Mouse (Mus musculus) layer of hippocampus, postnatal 25 days (tissue): ENCODE data around the gene Inafm1. TPM values are rescaled to one million over a fixed set of nuclear protein-coding genes. Genes with fewer than 3 reads are reported as not detected.
"Not testable (repeated sequence)": the region's sequence is repeated elsewhere in the genome, so short reads cannot be mapped to it uniquely, and the experiment has no call there.

Experiments used
- DNase-seq, 2 experiments: peaks; one replicate each; pipeline ENCODE4 v3.0.0; 2022; ENCODE audit warnings: mixed read lengths in 2 of 2, low spot score in 1 of 2; ENCODE audit errors: extremely low spot score in 1 of 2
- total RNA-seq, 2 experiments: library from RNA; stranded (reverse); gene quantifications; 2 replicates each; pipeline ENCODE4 v1.2.3; 2021

Gene Inafm1
- 10 to 100 TPM; 29.4 to 34.2 TPM for total RNA-seq

DNA sequence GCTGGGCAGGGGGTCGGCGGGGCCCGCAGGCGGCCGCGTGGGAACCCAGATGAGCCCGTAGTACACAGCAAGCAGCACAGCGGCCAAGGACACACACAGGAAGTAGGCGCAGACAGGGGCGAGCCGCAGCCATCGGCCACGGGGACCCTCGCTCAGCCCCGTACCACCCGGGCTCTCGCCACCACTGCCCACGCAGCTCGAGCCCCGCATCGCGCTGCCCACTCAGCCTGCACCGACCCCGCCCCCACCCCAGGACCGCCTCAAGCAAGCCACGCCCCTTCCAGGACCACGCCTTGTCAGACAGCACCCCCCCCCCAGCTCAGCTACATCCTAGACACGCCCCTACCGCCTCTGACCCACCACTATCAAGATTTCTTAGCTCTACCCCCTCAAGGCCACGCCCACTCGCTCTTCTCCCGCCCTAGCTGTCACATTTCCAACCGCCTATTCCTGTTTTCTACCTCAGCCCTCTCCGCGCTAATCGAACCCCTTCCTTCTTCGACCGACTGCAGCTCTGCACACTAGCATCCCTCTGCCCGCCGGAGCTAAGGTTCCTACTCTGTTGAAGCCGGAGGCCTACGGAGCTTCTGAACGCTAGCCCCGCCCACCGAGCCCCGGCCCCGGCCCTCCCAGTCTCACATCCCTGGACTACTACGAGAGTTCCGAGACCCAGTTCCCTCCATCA lies at the start of gene Inafm1:
Inafm1 (minus strand) TSS at position 537 of the 685 bp plus-strand sequence.
- DNase-seq: peak; percentile 66 to 69

GRCm38 (mm10) chr7:16320479-16320878 lies 47.1 kb upstream of the Inafm1 start:
- no peak for DNase-seq

- DNase-seq: no peak
Observed at GRCm38 (mm10) chr7:16319216-16319615, 45.8 kb upstream of the Inafm1 start.

DNA sequence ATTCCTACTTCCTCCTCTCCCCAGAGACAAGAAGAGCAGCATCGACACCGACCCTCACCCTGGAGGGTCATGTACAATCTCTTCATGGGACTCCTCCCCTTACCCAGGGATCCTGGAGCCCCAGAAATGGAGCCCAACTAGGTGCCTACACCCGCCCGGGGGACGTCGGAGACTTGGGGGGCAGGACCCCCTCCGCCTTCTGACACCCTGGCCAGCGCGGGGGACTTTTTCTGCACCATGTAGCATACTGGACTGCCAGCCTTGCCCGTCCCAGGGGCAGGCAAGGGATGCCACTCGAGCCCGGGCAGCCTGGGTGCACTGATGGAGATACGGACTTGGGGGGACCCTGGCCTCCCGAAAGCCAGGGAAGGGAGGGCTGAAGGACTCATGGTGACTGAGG lies 43.7 kb upstream of the Inafm1 start:
- no peak for DNase-seq

- no peak for DNase-seq
Observed at GRCm38 (mm10) chr7:16315222-16315759, 41.9 kb upstream of the Inafm1 start.

DNA sequence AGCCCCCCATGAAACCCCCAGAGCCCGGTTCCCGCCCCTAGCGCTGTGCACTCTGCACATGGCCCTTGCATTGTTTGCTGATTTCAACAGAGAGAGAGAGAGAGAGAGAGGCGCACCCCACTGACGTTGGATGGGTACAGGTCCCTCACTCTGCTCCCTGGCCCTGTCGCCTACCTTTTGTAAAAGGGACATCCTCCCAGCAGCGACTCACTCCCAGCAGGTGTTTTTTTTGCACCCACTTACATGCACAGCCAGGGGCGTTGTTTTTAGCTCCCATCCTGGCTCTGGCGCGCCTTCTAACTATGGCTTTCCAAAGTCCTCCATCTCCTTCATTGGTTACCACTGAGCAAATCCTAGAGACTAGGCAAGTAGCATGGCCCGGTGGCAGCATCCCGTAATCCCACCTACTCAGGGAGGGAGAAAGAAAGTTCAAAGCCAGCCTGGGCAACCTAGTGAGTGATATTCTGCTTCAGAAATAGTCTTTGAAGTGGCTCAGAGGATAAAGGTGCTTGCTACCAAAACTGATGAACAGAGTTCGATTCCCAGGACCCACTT lies 40.9 kb upstream of the Inafm1 start:
- DNase-seq: no peak

- peak; percentile 64 to 67 for DNase-seq
Observed at GRCm38 (mm10) chr7:16313481-16314220, 40.2 kb upstream of the Inafm1 start.

- DNase-seq: no peak
Observed at GRCm38 (mm10) chr7:16312672-16313311, 39.4 kb upstream of the Inafm1 start.

DNA sequence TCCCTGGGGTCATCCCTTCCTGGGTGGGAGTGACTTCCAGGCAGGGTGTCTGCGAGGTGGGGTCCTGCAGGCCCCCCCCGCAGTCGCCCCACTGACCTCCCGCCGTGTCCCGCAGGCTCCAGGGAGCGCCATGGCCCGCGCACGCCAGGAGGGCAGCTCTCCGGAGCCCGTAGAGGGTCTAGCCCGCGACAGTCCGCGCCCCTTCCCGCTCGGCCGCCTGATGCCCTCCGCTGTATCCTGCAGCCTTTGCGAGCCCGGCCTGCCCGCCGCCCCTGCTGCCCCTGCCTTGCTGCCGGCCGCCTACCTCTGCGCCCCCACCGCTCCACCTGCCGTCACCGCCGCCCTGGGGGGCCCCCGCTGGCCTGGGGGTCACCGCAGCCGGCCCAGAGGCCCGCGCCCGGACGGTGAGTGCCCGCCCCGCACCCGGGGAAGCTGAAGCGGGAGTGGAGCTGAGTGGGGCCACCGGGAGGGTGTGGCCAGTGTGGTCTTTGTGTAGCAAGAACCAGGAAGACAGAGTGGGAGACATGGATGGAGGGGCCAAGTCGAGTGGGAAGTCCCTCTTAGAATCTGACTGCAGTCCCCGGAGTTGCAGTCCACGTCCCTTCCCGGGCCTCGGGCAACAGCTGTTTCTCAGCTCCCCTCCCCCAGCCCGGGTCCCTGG lies 38.7 kb upstream of the Inafm1 start:
- DNase-seq: no peak

GRCm38 (mm10) chr7:16311453-16312004 lies 38.1 kb upstream of the Inafm1 start:
- DNase-seq: no peak

- DNase-seq: peak; percentile 46 to 50
Observed at GRCm38 (mm10) chr7:16310521-16311452, 37.4 kb upstream of the Inafm1 start.

DNA sequence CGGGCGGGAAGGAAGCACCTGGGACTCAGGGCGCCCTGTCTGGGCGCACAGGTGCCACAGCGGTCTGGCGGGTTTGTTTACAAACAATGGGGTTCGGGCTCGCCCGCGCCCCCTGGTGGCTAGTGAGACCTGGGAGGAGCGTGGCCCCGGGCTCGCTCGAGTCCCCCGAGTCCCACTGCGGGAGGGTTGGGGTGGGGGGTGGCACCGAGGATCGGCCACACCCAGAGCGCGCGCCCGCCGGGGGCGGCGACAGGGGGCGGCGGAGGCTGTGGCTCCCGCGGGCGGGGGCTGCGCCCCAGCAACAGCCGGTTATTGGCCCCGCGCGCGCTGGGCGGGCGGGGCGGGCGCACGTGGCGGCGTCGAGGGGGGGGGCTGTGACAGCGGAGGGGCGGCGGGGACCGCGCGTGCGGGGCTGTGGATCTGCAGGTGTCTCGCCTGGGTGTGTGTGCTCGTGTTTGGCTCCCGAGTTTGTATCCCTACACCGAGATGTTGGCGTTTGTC lies 36.7 kb upstream of the Inafm1 start:
- peak; percentile 84 to 89 for DNase-seq

- peak; percentile 73 to 75 for DNase-seq
Observed at GRCm38 (mm10) chr7:16309318-16310019, 36.1 kb upstream of the Inafm1 start.

GRCm38 (mm10) chr7:16308555-16309317 lies 35.3 kb upstream of the Inafm1 start:
- DNase-seq: no peak

- not testable (repeated sequence) for DNase-seq
Observed at GRCm38 (mm10) chr7:16308093-16308492, 34.7 kb upstream of the Inafm1 start, which contains the start of gene Bbc3. Bbc3 (plus strand) TSS chr7:16308393.

DNA sequence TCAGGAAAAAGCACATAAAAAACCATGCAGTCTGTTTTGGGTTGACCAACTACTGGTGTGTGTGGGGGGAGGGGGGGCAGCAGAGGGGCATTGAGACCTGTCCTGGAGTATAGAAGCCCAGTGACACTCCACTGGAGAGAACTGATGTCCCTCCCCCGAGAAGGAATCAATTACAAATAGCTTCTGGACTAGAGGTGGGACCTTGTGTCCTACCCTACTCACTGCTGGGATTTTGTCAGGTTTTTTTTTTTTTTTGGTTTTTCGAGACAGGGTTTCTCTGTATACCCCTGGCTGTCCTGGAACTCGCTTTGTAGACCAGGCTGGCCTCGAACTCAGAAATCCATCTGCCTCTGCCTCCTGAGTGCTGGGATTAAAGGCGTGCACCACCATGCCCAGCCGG lies 33.7 kb upstream of the Inafm1 start:
- DNase-seq: not testable (repeated sequence)

DNA sequence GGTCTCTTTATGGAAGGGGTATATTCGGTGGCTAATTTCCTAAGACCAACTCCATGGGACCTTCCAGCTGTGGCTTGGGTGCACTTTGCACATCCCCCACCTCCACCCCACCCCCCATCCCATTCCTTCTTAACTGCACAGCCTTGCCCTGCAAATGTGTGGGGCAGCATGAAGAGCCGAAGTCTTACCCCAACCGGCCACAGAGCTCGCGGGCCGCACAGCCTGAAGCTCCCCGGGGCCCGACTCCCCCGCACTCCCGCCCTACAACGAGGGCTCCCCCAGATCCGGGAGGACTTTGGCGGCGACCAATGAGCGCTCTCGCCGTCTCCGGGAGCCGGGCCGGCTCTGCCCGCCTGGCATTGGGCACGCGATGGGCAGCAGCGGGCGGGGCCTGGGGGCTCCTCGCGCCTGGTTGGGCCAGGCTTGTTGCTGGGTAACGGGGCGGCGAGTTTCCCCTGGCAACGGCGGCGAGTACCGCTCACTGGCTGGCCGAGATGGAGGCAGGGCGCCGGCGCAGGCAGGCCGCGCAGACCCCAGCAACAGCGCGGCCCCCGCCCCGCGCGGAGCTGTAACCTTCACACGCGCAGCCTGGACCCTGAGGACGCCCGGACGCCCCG lies 26.1 kb upstream of the Inafm1 start:
- peak; percentile 86 to 90 for DNase-seq
